Mouse (Mus musculus) kidney, adult 2 months (tissue): ENCODE measurements around the gene Zfp710. TPM values are rescaled to one million over a fixed set of nuclear protein-coding genes. Genes with fewer than 3 reads are reported as not detected.

Experiments used
- DNase-seq: peaks from one replicate; pipeline ENCODE4 v3.0.0; 2021
- H3K27ac ChIP-seq: fragments of 200-500 bp; 2 replicates; pipeline ENCODE4 v1.5.1; 2012; ENCODE audit warnings: low read depth, low read length, control low read depth, inconsistent platforms; ENCODE audit not compliant: insufficient read depth
- H3K27me3 ChIP-seq: fragments of 200-500 bp; replicated peaks from 2 replicates; pipeline ENCODE4 v1.6.1; 2012; ENCODE audit warnings: mild to moderate bottlenecking, moderate library complexity, low read length, inconsistent platforms; ENCODE audit not compliant: control insufficient read depth, insufficient read depth
- H3K36me3 ChIP-seq: fragments of 200-500 bp; 2 replicates; pipeline ENCODE4 v1.6.1; 2012; ENCODE audit warnings: mild to moderate bottlenecking, moderate library complexity, low read length, inconsistent platforms; ENCODE audit not compliant: control insufficient read depth, insufficient read depth
- H3K4me1 ChIP-seq: fragments of 200-500 bp; 2 replicates; pipeline ENCODE4 v1.6.1; 2011; ENCODE audit warnings: low read length; ENCODE audit not compliant: control insufficient read depth, insufficient read depth
- H3K4me3 ChIP-seq: fragments of 200-500 bp; 2 replicates; pipeline ENCODE4 v1.5.1; 2011; ENCODE audit warnings: mild to moderate bottlenecking, low read depth, low read length, control low read depth; ENCODE audit not compliant: insufficient read depth
- CTCF ChIP-seq: fragments of 200-500 bp; conservative IDR thresholded peaks from 2 replicates; pipeline ENCODE4 v1.5.1; 2011; ENCODE audit warnings: low read depth, mild to moderate bottlenecking, control low read depth, low read length, moderate library complexity, mixed read lengths; ENCODE audit not compliant: insufficient read depth, insufficient read length
- POLR2A ChIP-seq: fragments of 200-500 bp; IDR thresholded peaks from one replicate; pipeline ENCODE4 v1.6.1; 2011; ENCODE audit warnings: low read depth, low read length, control low read depth
- WGBS: fragments of 180-500 bp; shearing (Covaris S2); methylation state at CpG from one replicate; pipeline ENCODE4 v1.1.7; 2018; 5-methylcytosine and 5-hydroxymethylcytosine counted together
- polyA plus RNA-seq: library from polyadenylated mRNA; depleted of rRNA; stranded (reverse); fragments of >200 nt; gene quantifications from 2 replicates; pipeline ENCODE4 v1.2.3, GENCODE M21; 2012; rRNA removed

Gene Zfp710
- polyA plus RNA-seq, 1 experiment: 22.6 TPM

DNA sequence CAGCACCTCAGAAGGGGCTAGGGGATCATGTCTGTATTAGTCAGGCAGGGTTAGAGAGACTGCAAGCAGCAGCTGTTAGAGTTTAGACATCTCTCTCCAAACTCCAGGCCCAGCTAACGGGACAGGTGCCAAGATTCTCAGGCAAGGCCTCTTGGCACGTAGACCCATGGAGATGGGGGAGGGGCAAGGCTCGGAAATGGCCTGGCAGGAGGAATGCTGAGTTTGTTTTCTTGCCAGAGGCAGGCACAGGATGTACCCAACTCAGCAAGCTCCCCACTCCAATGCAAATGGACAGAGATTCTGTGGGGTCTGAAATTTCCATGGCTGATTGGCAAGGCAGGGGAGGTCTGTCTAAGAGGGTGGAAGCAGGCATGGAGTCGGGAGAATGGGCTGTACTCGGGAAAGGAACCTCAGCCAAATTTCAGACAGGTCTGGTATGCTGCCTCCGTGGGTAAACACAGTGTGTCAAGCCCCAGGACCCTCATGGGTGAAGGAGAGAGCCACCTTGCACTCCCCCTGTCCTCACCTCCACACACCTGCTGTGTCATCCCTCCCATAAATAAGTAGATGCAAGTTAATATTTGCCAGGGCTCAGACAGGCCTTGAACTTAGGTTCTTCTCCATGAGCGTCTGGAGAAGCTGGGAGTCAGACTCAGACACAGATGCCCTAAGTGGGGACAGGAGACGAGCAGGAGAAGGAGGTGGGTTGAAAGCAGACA, 110.0 kb downstream of the Zfp710 start:
- peak; percentile 98 for DNase-seq
- H3K4me1 ChIP-seq: peaks cover 20% of the 10 kb centered on the region
- no peak overlapping the region for H3K4me3 ChIP-seq
- peak overlapping the region; percentile 94 for H3K27ac ChIP-seq
- TF ChIP-seq CTCF (no peak), POLR2A (no peak)
- WGBS: 9% methylated on average over 8 of the region's 8 CpGs
- H3K27me3 ChIP-seq: no peaks in the 10 kb centered on the region
- no peaks in the 10 kb centered on the region for H3K36me3 ChIP-seq

- no peak for DNase-seq
- Histone ChIP-seq H3K27ac (peak overlapping the region; percentile 94), H3K4me3 (no peak overlapping the region), H3K36me3 (no peaks in the 10 kb centered on the region), H3K4me1 (peaks cover 16% of the 10 kb centered on the region), H3K27me3 (no peaks in the 10 kb centered on the region)
- WGBS: 30% methylated on average over 1 of the region's 1 CpGs
- TF ChIP-seq CTCF (no peak), POLR2A (no peak)
Measured at GRCm38 (mm10) chr7:80135173-80135532, 110.5 kb downstream of the Zfp710 start.

DNA sequence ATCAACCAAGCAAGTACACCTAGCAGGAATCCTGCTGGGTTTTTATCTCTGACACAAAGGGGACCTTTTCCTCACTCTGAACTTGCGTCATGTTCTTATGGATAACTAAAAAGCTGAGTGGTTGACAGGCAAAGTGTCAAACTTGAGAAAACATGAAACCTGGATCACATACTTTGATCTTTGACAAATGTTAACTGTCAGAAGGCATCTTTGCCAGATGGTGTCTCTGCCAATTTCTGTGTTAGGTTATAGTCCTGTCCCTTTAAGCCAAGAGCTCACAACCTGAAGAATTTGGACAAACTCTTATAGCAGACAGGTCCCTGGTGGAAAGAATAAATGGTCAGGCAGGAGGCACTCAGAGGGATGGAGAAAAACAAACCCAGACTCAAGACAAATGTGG, 113.8 kb downstream of the Zfp710 start:
- no peak for TF ChIP-seq POLR2A
- TF ChIP-seq CTCF: no peak
- DNase-seq: peak; percentile 59
- Histone ChIP-seq H3K36me3 (no peaks in the 10 kb centered on the region), H3K27ac (no peak overlapping the region), H3K4me1 (peaks cover 13% of the 10 kb centered on the region), H3K4me3 (no peak overlapping the region), H3K27me3 (no peaks in the 10 kb centered on the region)
- 69% methylated on average over 1 of the region's 1 CpGs for WGBS

- peak; percentile 78 for DNase-seq
- TF ChIP-seq CTCF (peak; percentile 93), POLR2A (no peak)
Measured at GRCm38 (mm10) chr7:80140815-80141214, 116.2 kb downstream of the Zfp710 start.

More at GRCm38 (mm10) chr7:80140815-80141214, 116.2 kb downstream of the Zfp710 start:
- no peaks in the 10 kb centered on the region for H3K27me3 ChIP-seq
- H3K4me3 ChIP-seq: no peak overlapping the region
- H3K4me1 ChIP-seq: no peaks in the 10 kb centered on the region; the same call in 1 of the 2 replicates
- H3K27ac ChIP-seq: no peak overlapping the region
- no peaks in the 10 kb centered on the region for H3K36me3 ChIP-seq
- 13% methylated on average over 9 of the region's 9 CpGs for WGBS

Other genes starting within 250 kb of the Zfp710 start
- 0.07 TPM in 1 of 2 replicates, not detected in the other for gene Mesp1, start 231.0 kb upstream of the Zfp710 start, polyA plus RNA-seq
- 0.28 and 0.35 TPM in 2 replicates for gene Mesp2, start 214.1 kb upstream of the Zfp710 start, polyA plus RNA-seq
- 170 and 175 TPM in 2 replicates for gene Anpep, start 163.8 kb upstream of the Zfp710 start, polyA plus RNA-seq
- 18.0 and 19.6 TPM in 2 replicates for gene Ap3s2, start 104.2 kb upstream of the Zfp710 start, polyA plus RNA-seq
- 15.4 and 17.0 TPM in 2 replicates for gene Arpin, start 89.5 kb upstream of the Zfp710 start, polyA plus RNA-seq
- gene Idh2, start 90.6 kb downstream of the Zfp710 start, polyA plus RNA-seq: 651 and 688 TPM in 2 replicates
- 24.4 and 26.3 TPM in 2 replicates for gene Sema4b, start 162.0 kb downstream of the Zfp710 start, polyA plus RNA-seq
- 333 and 344 TPM in 2 replicates for gene Cib1, start 208.0 kb downstream of the Zfp710 start, polyA plus RNA-seq
- gene Gdpgp1, start 208.1 kb downstream of the Zfp710 start, polyA plus RNA-seq: 2.4 and 2.6 TPM in 2 replicates
- gene Ttll13, start 221.6 kb downstream of the Zfp710 start, polyA plus RNA-seq: 1.4 and 1.7 TPM in 2 replicates
- gene Ngrn, start 236.4 kb downstream of the Zfp710 start, polyA plus RNA-seq: 21.6 TPM in 2 replicates
- gene Vps33b, start 244.8 kb downstream of the Zfp710 start, polyA plus RNA-seq: 8.8 and 10.1 TPM in 2 replicates